Mouse (Mus musculus): ENCODE results near the gene Cdk17. TPM values are rescaled to one million over a fixed set of nuclear protein-coding genes. Genes with fewer than 3 reads are reported as not detected.

The Cdk17 gene
- polyA plus RNA-seq, 1 experiment from 2014 or later = 14.2 TPM

DNA sequence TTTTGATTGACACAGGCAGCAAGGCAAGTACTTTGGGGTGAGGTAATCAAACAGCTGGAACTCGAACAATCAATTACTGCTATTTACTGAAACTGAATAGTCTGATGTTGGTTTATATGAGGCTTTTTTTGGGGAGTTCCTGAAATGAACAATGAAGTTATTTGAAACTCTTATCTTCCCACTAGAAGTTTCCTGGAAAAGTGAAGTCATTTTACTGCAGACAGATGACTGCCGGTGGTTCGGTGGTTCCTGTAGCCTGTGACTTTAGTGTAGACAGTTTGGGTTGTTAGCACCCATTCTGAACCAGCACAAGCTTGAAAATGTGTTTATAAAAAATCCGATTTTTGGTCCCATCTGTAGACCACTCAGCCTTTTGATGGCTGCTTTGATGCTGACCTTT, 17.2 kb downstream of the Cdk17 start:
- Histone ChIP-seq H3K27me3 (ENCODE audit: control insufficient read depth, insufficient read depth, low read length) (no peaks in the 10 kb centered on the region), H3K4me3 (replicated peaks; ENCODE audit: low read length) (no peak overlapping the region), H3K4me2 (ENCODE audit: low read depth, low read length) (no peak overlapping the region), H3K36me3 (ENCODE audit: control insufficient read depth, insufficient read depth, low read length) (no peaks in the 10 kb centered on the region), H3K4me1 (ENCODE audit: control insufficient read depth, insufficient read depth, low read length) (no peaks in the 10 kb centered on the region; the same call in 1 of the 2 replicates), H3K9me3 (replicated peaks; ENCODE audit: control insufficient read depth, low read length) (no peaks in the 10 kb centered on the region), H3K9ac (ENCODE audit: low read length) (no peak overlapping the region), H3K27ac (ENCODE audit: low read length) (no peak overlapping the region)
- ATAC-seq (ENCODE audit: insufficient read depth, low FRiP score) = no peak
- WGBS = 55% methylated on average over 4 of the region's 4 CpGs

DNA sequence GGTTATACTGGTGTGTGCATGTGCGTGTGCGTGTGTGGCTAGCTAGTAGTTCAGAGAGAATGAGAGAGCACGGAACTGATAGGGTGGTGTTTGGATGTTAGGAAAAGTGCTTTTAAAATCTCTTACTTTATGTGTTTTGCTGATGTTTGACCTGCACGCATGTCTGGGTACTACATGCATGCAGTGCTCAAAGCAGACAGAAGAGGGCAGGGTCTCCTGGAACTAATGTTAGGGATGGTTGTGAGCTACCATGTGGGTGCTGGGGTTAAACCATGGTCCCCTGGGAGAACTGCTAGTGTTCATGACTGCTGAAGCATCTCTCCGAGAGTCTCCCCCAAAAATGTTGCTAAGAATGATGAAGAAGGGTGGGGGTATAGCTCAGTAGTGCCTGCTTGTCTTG, 18.0 kb downstream of the Cdk17 start:
- Histone ChIP-seq H3K4me2 (ENCODE audit: low read depth, low read length) (no peak overlapping the region), H3K36me3 (ENCODE audit: control insufficient read depth, insufficient read depth, low read length) (no peaks in the 10 kb centered on the region), H3K27ac (ENCODE audit: low read length) (no peak overlapping the region), H3K9me3 (replicated peaks; ENCODE audit: control insufficient read depth, low read length) (no peaks in the 10 kb centered on the region), H3K27me3 (ENCODE audit: control insufficient read depth, insufficient read depth, low read length) (no peaks in the 10 kb centered on the region), H3K4me1 (ENCODE audit: control insufficient read depth, insufficient read depth, low read length) (no peaks in the 10 kb centered on the region; the same call in 1 of the 2 replicates), H3K4me3 (replicated peaks; ENCODE audit: low read length) (no peak overlapping the region), H3K9ac (ENCODE audit: low read length) (no peak overlapping the region)
- ATAC-seq (ENCODE audit: insufficient read depth, low FRiP score) = no peak
- 96% methylated on average over 5 of the region's 5 CpGs for WGBS

DNA sequence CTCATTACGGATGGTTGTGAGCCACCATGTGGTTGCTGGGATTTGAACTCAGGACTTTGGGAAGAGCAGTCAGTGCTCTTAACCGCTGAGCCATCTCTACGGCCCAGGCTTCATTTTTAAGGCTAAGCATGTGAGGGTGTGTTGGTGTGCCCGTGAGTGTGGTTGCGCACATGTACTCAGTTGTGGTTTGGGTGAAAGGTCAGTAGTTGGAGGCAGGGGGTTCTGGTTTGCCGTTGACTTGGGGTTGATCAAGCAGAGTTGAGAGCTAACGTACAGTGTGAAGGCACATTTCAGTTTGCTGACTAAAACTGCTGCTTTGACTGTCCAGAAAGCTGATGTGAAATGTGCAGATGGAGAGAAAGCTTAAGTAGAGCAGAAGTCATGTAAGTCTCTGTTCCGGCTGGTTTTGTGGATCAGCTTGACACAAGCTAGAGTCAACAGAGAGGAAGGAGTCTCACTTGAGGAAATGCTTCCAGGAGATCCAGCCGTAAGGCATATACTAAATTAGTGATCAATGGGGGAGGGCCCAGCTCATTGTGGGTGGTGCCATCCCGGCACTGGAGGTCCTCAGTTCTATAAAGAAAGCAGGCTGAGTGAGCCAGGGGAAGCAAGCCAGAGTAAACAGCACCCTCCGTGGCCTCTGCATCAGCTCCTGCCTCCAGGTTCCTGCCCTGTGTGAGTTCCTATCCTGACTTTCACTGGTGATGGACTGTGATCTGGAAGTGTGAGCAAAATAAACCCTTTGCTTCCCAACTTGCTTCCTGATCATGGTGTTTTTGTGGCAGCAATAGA, 19.2 kb downstream of the Cdk17 start:
- H3K27ac ChIP-seq (ENCODE audit: low read length) = no peak overlapping the region
- H3K9me3 ChIP-seq (replicated peaks; ENCODE audit: control insufficient read depth, low read length) = no peaks in the 10 kb centered on the region
- no peak for ATAC-seq (ENCODE audit: insufficient read depth, low FRiP score)
- no peaks in the 10 kb centered on the region for H3K27me3 ChIP-seq (ENCODE audit: control insufficient read depth, insufficient read depth, low read length)
- H3K4me3 ChIP-seq (replicated peaks; ENCODE audit: low read length) = no peak overlapping the region
- H3K4me1 ChIP-seq (ENCODE audit: control insufficient read depth, insufficient read depth, low read length) = peaks cover 4% of the 10 kb centered on the region; the same call in 1 of the 2 replicates
- no peak overlapping the region for H3K4me2 ChIP-seq (ENCODE audit: low read depth, low read length)
- 80% methylated on average over 11 of the region's 11 CpGs for WGBS
- H3K9ac ChIP-seq (ENCODE audit: low read length) = no peak overlapping the region
- H3K36me3 ChIP-seq (ENCODE audit: control insufficient read depth, insufficient read depth, low read length) = no peaks in the 10 kb centered on the region

DNA sequence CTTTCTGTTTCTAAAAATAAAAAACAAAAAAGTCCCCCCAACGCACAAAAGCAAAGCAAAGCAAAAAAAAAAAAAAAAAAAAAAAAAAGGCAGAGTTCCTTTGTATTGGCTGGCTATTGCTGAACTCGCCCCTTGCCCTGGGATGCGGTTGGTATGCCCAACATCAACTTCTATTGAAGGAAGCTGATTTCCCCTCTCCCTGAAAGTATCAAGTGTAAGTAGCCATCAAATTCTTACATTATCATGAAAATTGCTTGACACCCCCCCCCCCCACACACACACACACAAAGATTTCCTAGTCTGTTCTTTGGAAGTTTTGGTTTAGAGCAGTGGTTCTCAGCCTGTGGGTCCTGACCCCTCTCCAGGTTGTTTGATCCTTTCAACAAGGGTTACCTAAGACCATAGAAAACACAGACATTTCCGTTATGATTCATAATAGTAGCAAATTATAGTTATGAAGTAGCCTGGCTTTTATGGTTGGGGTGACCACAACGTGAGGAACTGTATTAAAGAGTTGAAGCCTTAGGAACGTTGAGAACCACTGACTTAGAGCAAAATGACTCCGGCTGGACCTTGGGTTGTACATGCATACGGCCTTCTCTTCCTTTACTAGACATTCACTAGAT, 23.8 kb downstream of the Cdk17 start:
- H3K9me3 ChIP-seq (replicated peaks; ENCODE audit: control insufficient read depth, low read length) = no peaks in the 10 kb centered on the region
- no peak overlapping the region for H3K27ac ChIP-seq (ENCODE audit: low read length)
- no peaks in the 10 kb centered on the region for H3K27me3 ChIP-seq (ENCODE audit: control insufficient read depth, insufficient read depth, low read length)
- no peak overlapping the region for H3K4me2 ChIP-seq (ENCODE audit: low read depth, low read length)
- no peak overlapping the region for H3K9ac ChIP-seq (ENCODE audit: low read length)
- H3K36me3 ChIP-seq (ENCODE audit: control insufficient read depth, insufficient read depth, low read length) = no peaks in the 10 kb centered on the region
- peaks cover 15% of the 10 kb centered on the region; the same call in 1 of the 2 replicates for H3K4me1 ChIP-seq (ENCODE audit: control insufficient read depth, insufficient read depth, low read length)
- no peak for ATAC-seq (ENCODE audit: insufficient read depth, low FRiP score)
- H3K4me3 ChIP-seq (replicated peaks; ENCODE audit: low read length) = no peak overlapping the region
- WGBS = 78% methylated on average over 8 of the region's 8 CpGs

DNA sequence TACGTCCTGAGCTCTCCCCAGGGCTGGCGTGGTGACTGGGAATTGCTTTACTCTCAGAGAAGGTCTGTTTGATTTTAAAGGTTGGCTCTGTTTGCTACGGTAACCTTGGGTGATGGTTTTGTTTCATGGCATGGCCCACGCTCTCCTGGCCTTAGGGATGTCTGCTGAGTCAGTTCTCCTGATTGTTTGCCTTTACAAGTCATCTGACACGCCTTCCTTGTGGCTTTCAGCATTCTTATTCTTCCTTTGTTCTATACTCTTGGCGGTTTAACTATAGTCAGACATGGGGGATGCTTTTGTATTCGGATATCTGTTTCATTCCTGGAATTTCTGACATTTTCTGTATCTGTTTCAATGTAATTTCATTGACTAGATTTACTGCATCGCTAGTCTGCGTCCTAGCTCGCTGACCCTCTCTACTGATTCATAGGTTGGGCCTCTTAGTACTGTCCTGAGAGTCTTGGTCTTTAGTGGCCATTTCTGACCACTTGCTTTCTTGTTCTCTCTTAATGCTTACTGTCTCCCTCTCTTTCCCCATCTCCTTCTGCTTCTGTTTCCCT, 27.8 kb downstream of the Cdk17 start:
- ATAC-seq (ENCODE audit: insufficient read depth, low FRiP score) = no peak
- 58% methylated on average over 10 of the region's 10 CpGs for WGBS
- Histone ChIP-seq H3K4me1 (ENCODE audit: control insufficient read depth, insufficient read depth, low read length) (peaks cover 24% of the 10 kb centered on the region), H3K4me2 (ENCODE audit: low read depth, low read length) (no peak overlapping the region), H3K9me3 (replicated peaks; ENCODE audit: control insufficient read depth, low read length) (no peaks in the 10 kb centered on the region), H3K27ac (ENCODE audit: low read length) (no peak overlapping the region), H3K36me3 (ENCODE audit: control insufficient read depth, insufficient read depth, low read length) (no peaks in the 10 kb centered on the region), H3K4me3 (replicated peaks; ENCODE audit: low read length) (no peak overlapping the region), H3K27me3 (ENCODE audit: control insufficient read depth, insufficient read depth, low read length) (no peaks in the 10 kb centered on the region), H3K9ac (ENCODE audit: low read length) (no peak overlapping the region)

DNA sequence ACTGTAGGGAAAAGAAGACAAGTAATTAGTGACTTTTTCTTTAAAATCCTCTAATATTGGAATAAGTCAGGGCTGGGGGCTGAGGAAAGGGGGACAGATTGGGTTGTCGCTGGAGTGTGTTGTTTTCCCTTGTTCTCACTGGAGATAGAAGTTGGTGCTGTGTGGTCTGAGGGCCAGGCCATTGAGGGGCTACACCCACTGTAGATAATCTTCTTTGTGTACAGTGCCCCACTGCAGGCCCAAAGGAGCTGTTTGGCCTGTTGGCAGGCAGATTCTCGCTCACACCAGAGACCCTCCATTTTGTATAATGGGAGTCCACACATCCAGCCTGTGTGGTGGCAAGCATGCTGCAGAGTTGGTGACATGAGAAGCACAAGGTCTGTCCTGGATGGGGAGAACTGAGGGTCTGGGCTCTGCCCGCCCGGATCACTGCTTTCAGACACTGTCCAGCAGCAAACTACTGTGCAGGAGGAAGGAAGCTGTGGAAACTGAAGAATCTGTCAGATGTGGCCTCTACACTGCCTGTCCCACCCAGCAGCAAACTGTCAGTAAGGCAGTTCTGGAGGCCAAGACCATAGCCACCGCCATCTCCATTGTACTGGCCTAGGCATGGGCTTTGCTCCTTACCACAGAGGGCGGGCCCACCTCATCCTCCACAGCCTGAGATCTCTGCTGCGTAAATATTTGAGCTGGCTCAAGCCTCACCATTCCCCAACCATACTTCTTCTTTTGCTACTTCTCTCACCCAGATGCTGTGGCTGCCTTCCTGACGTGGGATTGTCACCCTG, 30.0 kb downstream of the Cdk17 start:
- Histone ChIP-seq H3K4me2 (ENCODE audit: low read depth, low read length) (no peak overlapping the region), H3K4me3 (replicated peaks; ENCODE audit: low read length) (no peak overlapping the region), H3K36me3 (ENCODE audit: control insufficient read depth, insufficient read depth, low read length) (no peaks in the 10 kb centered on the region), H3K9me3 (replicated peaks; ENCODE audit: control insufficient read depth, low read length) (no peaks in the 10 kb centered on the region), H3K4me1 (ENCODE audit: control insufficient read depth, insufficient read depth, low read length) (peaks cover 19% of the 10 kb centered on the region), H3K9ac (ENCODE audit: low read length) (0 out of 2 replicates have a peak overlapping the region, but pooled peaks have one; percentile 13), H3K27ac (ENCODE audit: low read length) (no peak overlapping the region; the same call in 1 of the 2 replicates), H3K27me3 (ENCODE audit: control insufficient read depth, insufficient read depth, low read length) (no peaks in the 10 kb centered on the region)
- peak; percentile 38; the same call in 1 of the 2 replicates for ATAC-seq (ENCODE audit: insufficient read depth, low FRiP score)
- 69% methylated on average over 8 of the region's 8 CpGs for WGBS

DNA sequence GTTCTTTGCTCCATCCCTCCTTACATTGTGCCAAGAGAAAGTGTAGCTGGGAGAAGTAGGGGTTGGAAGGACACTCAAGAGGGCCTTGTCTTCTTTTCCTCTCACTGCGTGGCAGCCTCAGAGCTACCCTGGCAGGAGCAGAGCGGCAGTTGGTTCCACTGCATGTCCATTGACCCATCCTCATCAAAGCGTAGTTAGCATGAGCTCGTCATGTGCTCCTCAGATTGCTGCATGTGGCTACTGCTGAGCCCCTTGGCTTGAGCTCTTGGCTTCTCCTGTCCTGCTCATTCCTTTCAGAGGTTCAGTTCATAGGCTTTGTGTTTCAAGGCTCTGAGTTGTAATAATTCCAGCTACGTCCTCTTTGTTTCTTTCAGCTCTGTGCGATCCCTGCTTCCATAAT, 36.4 kb downstream of the Cdk17 start:
- 95% methylated on average over 6 of the region's 6 CpGs for WGBS
- 0 out of 2 replicates have a peak, but pooled peaks cover 3% of the 10 kb centered on the region for H3K36me3 ChIP-seq (ENCODE audit: control insufficient read depth, insufficient read depth, low read length)

DNA sequence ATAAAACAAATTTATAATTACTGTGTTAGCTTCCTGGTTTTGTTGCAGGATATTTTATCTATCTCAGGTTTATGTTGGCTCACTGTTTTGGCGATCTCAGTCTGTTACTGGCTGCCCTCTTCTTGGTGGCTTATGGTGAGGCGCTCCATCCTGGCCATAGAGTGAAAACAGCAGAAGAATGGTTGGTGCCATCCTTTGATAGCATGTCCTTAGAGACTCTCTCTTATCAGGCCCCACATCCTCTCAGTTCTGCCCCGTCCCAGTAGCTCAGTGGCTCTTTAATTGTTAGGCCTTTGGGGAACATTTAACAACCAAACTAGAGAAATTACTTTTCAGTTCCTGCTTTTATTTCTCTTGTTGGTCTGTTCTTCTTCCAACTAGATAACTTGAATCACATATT, 38.3 kb downstream of the Cdk17 start:
- Histone ChIP-seq H3K4me1 (ENCODE audit: control insufficient read depth, insufficient read depth, low read length) (peaks cover 2% of the 10 kb centered on the region; the same call in 1 of the 2 replicates), H3K9ac (ENCODE audit: low read length) (no peak overlapping the region), H3K27me3 (ENCODE audit: control insufficient read depth, insufficient read depth, low read length) (no peaks in the 10 kb centered on the region), H3K27ac (ENCODE audit: low read length) (no peak overlapping the region), H3K9me3 (replicated peaks; ENCODE audit: control insufficient read depth, low read length) (no peaks in the 10 kb centered on the region), H3K4me3 (replicated peaks; ENCODE audit: low read length) (no peak overlapping the region), H3K4me2 (ENCODE audit: low read depth, low read length) (no peak overlapping the region), H3K36me3 (ENCODE audit: control insufficient read depth, insufficient read depth, low read length) (0 out of 2 replicates have a peak, but pooled peaks cover 3% of the 10 kb centered on the region)
- no peak for ATAC-seq (ENCODE audit: insufficient read depth, low FRiP score)
- WGBS = 87% methylated on average over 3 of the region's 3 CpGs

More for the DNA sequence above, 36.4 kb downstream of the Cdk17 start:
- Histone ChIP-seq H3K4me2 (ENCODE audit: low read depth, low read length) (no peak overlapping the region), H3K4me3 (replicated peaks; ENCODE audit: low read length) (no peak overlapping the region), H3K27ac (ENCODE audit: low read length) (no peak overlapping the region), H3K9me3 (replicated peaks; ENCODE audit: control insufficient read depth, low read length) (no peaks in the 10 kb centered on the region), H3K27me3 (ENCODE audit: control insufficient read depth, insufficient read depth, low read length) (no peaks in the 10 kb centered on the region), H3K9ac (ENCODE audit: low read length) (no peak overlapping the region), H3K4me1 (ENCODE audit: control insufficient read depth, insufficient read depth, low read length) (peaks cover 2% of the 10 kb centered on the region; the same call in 1 of the 2 replicates)
- no peak for ATAC-seq (ENCODE audit: insufficient read depth, low FRiP score)

All from stomach, embryonic 16.5 days (tissue).